Mouse (Mus musculus) cerebellum, postnatal 10 days (tissue): ENCODE data around the gene Manba.

Experiments
- DNase-seq, 2 experiments: peaks; one replicate each; pipeline ENCODE4 v3.0.0; 2021; ENCODE audit warnings: mixed read lengths in 2 of 2

Manba gene

DNA sequence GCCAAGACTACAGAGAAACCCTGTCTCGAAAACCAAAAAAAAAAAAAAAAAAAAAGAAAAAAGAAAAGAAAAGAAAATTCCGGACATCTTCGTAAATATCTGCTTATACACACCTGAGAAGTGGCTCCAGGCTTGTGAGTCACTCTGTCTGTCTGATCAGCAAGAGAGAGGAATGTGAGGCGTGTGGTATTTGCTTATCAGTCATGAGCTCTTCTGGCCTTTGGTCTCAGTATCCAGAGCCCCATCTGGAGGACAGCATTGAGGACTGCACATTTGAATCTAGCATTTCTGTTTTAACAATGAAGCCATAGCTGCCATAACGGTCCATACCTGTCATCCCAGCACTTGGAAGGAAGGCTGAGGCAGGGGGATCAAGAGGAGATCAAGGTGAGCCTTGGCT is 48.7 kb downstream of the Manba start:
- DNase-seq, result no peak

GRCm38 (mm10) chr3:135546212-135546923 is 61.0 kb downstream of the Manba start:
- no peak for DNase-seq

GRCm38 (mm10) chr3:135547298-135547697 is 61.9 kb downstream of the Manba start:
- DNase-seq, result no peak

GRCm38 (mm10) chr3:135552874-135553273 is 67.5 kb downstream of the Manba start:
- DNase-seq, result no peak

GRCm38 (mm10) chr3:135555192-135555591 is 69.8 kb downstream of the Manba start:
- no peak for DNase-seq

DNA sequence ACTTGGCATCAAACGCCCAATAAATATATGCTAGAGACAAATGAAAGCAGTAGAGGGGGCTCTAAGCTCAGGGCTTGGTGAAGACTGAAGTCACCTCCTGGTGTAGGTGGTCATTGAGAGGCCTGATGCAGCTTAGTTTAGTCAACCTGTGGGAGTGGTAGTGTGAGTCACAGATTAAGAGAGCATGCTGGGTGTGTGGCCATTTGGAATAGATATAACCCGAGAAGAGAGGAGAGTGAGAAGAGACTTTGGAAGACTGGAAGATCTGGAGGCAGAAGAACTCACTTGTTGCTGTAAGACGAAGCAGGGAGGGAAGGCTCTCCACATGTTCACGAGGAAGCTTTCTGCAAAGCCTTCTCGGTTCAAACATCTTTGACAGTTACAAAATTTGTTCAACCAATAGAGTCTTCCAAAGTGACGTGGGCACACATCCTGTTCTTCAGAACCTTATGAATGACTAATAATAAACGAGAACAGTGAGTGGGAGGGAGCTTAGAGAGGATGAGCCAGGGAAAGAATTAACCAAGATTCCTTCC is 70.7 kb downstream of the Manba start:
- peak in 1 of 2 experiments; percentile 5 for DNase-seq

DNA sequence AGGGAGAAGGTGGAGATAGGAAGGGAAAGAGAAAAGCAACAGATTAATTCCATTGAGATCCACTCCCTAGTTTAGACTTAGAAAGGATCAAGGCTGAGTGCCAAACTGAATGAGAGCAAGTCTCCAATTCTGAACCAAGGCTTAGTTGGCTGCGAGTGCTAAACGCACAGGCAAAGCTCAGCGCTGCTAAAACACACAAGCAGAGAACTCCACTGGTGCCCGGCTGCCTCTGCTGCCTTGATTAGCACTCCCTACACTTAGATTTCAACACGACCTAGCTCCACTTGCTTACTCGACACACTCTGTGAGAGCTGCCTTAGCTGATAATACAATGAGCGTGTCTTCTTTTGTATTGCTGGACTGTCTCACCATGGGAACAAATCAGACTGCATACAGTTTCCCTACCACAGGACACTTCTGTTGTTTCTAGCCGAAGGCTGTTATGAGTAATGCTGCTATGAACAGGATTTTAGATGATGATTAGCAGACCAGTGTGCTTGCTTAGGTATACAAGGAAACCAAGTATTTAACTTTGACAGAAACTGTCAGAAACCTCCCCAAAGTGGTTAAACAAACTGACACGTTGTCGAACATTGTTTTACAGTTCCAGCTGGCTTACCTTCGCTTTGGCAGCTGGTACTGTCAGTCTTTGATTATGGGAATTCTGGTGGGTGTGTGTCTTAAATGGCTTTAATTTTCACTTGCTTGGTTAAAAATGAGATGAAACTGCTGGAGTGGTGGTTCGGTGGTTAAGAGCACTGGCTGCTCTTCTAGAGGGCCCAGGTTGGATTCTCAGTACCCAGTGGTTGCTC is 71.6 kb downstream of the Manba start:
- DNase-seq, result no peak

DNA sequence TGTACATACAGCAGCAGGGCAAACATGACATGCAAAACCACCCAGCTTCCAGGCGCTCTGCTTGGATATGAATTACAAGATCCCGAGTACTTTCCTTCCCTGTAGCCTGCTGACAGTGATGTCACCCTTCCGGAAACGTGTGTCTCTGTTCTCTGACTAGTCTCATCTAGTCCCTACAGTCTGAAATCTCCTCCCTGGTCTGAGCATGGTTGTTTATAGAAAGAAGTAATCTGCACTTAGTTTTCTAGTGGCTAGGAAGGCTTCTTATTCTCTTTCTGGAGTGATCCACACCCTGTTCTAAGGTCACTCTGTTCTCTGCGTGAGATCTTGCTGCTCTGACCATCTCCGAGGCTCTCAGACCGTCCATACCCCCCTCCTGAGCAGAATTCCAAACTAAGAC is 76.6 kb downstream of the Manba start:
- no peak for DNase-seq

- DNase-seq, result no peak
Measured at GRCm38 (mm10) chr3:135563163-135563689, 77.8 kb downstream of the Manba start.

DNA sequence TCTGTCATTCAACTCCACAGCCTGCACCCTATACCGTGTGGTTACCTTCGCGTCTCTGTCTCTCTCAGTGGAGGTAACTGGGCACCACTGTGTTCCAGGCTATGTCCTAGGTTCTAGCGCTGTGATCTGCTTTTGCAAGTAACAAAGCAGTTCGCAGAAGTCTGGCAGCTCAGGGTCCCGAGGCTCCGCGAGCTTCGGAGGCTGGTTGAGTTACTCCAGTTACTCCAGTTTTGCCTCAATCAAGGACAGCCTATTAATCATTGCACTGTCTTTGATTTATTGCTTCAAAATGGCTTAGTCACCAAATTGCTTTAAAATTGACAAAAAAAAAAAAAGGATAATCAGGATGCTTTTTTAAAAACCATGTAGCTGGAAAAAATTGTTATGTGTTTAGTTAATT is 79.3 kb downstream of the Manba start:
- no peak for DNase-seq

DNA sequence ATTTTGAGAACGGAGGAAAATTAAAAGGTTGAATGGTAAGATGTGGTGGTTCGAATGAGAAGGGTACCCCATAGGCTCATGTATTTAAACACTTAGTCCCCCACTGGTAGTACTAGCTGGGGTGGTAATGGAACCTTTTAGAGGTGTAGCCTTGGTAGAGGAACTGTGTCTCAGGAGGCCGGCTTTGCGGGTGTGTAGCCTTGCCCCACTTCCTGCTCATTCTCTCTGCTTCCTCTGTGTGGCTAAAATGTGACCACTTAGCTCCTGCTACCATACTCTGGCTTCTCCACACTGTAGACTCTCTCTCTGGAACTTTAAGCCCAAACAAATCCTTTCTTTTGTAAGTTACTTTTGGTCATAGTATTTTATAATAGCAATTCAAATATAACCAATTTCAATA is 79.9 kb downstream of the Manba start:
- DNase-seq, result no peak

DNA sequence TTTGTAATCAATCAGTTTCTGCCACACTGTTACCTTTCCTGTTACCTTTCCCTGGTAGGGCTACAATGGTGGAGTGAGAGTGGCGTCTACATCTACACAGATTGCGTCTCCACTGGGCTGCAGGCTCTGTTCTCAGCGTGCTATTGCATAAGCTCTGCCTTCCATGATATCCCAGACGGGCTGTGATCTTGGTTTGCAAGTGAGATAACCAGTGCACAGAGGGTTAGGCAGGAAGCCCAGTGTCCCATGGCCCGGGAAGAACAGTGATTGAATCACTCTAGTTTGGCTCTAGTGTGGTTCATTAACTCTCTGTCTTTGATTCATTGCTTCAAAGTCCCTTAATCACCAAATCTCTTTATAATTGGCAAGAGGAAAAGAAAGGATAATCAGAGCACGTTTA is 82.5 kb downstream of the Manba start:
- no peak for DNase-seq

- no peak for DNase-seq
Measured at GRCm38 (mm10) chr3:135568633-135569032, 83.2 kb downstream of the Manba start.

DNA sequence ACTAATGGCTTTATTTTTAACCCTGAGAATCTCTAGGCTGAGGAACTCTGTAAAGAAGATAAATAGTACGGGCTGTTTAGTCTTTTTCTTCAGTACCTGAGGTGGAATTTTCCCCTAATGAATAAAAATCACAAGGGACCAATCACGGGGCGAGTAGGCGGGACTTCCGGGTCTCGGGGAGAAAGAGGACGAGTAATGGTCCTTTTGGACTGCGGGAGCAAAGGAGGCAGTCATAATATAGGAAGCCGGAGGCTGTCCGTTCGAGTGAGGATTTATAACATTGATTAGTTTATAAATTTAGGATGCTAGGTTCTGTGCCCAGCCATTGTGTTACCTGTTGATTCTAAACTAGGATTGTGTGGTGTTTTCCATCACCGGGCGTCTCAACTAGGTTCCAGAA is 86.1 kb downstream of the Manba start:
- no peak for DNase-seq

DNA sequence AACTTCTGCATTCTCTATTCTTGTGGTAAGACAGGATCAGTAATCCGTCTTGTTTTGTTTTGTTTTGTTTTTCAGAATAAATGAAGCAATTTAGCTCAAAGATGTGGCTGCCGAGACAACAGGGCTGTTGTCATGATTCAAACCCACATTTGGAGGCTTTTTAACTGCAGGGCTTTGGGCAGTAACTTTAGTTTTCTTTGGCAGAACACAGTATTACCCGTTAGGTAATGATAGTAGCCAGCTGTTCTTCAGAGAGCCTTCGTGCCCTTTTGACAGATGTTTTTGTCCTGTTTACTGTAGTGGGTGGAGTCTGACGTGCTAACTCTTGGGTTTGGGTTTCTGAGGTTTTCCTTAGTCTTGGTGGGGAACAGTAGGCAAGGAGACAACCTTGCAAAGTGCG is 87.6 kb downstream of the Manba start:
- DNase-seq, result no peak

DNA sequence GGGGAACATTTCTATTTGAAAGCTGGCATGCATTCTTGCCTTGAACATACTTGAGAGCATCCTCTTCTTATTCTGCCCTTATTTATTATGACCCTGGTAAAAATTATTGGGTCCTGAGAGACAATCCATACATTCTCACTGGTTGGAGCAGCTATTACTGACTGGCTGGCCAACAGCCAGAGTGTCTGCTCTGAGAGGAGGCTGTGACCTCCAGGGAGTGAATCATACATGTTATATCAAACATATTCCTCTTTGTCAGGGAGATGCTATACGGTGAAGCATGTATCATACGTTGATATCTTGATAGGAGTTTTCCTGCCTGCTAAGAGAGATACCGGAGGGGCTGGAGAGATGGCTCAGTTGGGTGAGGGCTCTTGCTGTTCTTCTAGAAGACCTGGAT is 89.7 kb downstream of the Manba start:
- DNase-seq, result peak in 1 of 2 experiments; percentile 21

GRCm38 (mm10) chr3:135578588-135579140 is 93.3 kb downstream of the Manba start:
- DNase-seq, result peak; percentile 48 to 51

GRCm38 (mm10) chr3:135579179-135579578 is 93.8 kb downstream of the Manba start:
- peak in 1 of 2 experiments; percentile 14 for DNase-seq

DNA sequence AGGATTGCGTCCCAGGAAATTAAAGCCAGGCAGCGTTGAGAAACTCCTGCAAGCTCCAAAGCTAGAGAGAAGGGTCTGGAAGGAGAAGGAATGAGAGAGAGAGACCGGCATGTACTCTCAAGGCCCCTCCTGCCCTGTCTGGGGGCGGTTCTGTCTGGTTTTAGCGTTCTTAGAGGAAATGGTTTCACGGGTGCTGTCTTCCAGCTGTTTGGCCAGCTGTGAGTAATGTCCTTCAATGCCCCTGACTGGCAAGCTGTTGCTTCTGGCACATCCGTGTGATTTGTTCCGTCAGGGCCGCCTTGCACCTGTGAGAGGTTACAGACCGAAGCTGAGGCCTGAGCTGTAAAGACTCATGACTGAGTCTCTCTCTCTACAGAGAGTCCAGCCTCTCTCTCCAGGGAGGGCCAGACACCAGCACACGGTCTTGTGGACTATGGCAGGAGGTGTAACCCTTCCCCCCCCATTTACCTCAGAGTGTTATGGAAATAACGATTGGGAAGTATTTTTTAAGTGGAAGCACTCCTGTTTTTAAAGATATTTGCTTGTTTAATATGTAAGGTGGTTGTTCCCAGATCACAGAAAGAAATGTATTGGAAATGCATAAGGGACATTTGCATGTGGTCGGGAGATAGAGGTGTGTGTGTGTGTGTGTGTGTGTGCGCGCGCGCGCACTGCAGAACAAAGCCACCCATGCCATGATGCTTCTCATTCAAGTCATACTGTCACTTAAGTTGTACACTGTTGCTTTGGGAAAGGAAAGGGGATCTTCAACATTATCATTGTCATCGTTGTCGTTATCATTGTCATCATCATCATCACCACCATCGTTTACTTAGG is 95.2 kb downstream of the Manba start:
- no peak for DNase-seq

- DNase-seq, result peak; percentile 64 to 67
Measured at GRCm38 (mm10) chr3:135581606-135582117, 96.3 kb downstream of the Manba start.

- peak; percentile 28 to 33 for DNase-seq
Measured at GRCm38 (mm10) chr3:135582246-135582645, 96.8 kb downstream of the Manba start.

DNA sequence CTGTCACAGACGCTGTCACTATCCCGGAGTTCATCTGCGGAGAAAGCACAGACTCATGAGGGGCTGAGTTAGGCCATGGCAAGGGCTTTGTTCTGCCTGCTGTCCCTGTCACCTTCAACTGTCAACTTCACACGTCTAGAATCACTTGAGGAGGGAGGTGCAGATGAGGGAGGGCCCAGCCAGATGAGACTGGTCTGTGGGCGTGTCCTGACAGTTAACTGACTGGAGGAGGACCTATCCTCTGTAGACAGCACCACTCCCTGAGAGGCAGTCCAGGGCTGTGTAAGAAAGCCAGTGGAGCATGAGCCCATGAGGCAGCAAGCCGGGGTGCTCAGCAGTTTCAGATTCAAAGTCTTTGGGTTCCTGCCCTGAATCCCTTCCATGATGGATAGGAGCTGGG is 100.1 kb downstream of the Manba start:
- DNase-seq, result no peak
